Mouse (Mus musculus) MEL (cell line): ENCODE data around the gene Susd4.

Experiments used
- BHLHE40 ChIP-seq: IDR thresholded peaks from 2 replicates; pipeline ENCODE4 v1.6.1; 2012; ENCODE audit warnings: low read depth, mild to moderate bottlenecking, inconsistent platforms, low read length, improper control_type of control experiment, borderline replicate concordance
- CHD2 ChIP-seq: IDR thresholded peaks from 2 replicates; pipeline ENCODE4 v1.6.1; 2011; ENCODE audit warnings: low read length, improper control_type of control experiment
- CTCF ChIP-seq, 3 experiments: IDR thresholded peaks in 2 of 3; conservative IDR thresholded peaks in 1 of 3; 2 replicates each; pipeline ENCODE4 v1.5.1; 2011 to 2012; ENCODE audit warnings: low read length in 3 of 3, low read depth in 2 of 3, mild to moderate bottlenecking in 2 of 3, improper control_type of control experiment in 1 of 3, inconsistent platforms in 1 of 3, mixed read lengths in 1 of 3, moderate library complexity in 1 of 3; ENCODE audit not compliant: control insufficient read depth in 1 of 3, insufficient read depth in 1 of 3, poor library complexity in 1 of 3, severe bottlenecking in 1 of 3
- E2F4 ChIP-seq: IDR thresholded peaks from 2 replicates; pipeline ENCODE4 v1.6.1; 2011; ENCODE audit warnings: low read depth, low read length, improper control_type of control experiment, borderline replicate concordance
- EP300 ChIP-seq, 2 experiments: IDR thresholded peaks; 2 replicates each; pipeline ENCODE4 v1.6.1; 2011; ENCODE audit warnings: improper control_type of control experiment in 2 of 2, low read length in 2 of 2, low read depth in 1 of 2, mild to moderate bottlenecking in 1 of 2
- POLR2A ChIP-seq, 2 experiments: IDR thresholded peaks; 2 replicates each; pipeline ENCODE4 v1.6.1; 2011 to 2012; ENCODE audit warnings: low read length in 2 of 2, mild to moderate bottlenecking in 2 of 2, control low read depth in 1 of 2, improper control_type of control experiment in 1 of 2, low read depth in 1 of 2, moderate library complexity in 1 of 2; ENCODE audit not compliant: control insufficient read depth in 1 of 2, insufficient read depth in 1 of 2, poor library complexity in 1 of 2
- POLR2AphosphoS2 ChIP-seq: IDR thresholded peaks from 2 replicates; pipeline ENCODE4 v1.6.1; 2011; ENCODE audit warnings: low read length, improper control_type of control experiment
- SMC3 ChIP-seq: IDR thresholded peaks from 2 replicates; pipeline ENCODE4 v1.6.1; 2011; ENCODE audit warnings: low read depth, low read length, improper control_type of control experiment
- ZKSCAN1 ChIP-seq: IDR thresholded peaks from 2 replicates; pipeline ENCODE4 v1.6.1; 2012; ENCODE audit warnings: low read depth, mild to moderate bottlenecking, inconsistent platforms, low read length, improper control_type of control experiment, moderate library complexity

- TF ChIP-seq CTCF (IDR thresholded peaks at IDR 0.05 in 2 of 3, conservative IDR thresholded peaks at IDR 0.05 in 1 of 3; ENCODE audit: control insufficient read depth in 1 of 3, insufficient read depth in 1 of 3, low read depth in 2 of 3, low read length in 3 of 3, poor library complexity in 1 of 3, severe bottlenecking in 1 of 3) = no peak
- TF ChIP-seq E2F4 = no peak
- TF ChIP-seq SMC3 = no peak
- no peak for TF ChIP-seq POLR2A (IDR thresholded peaks at IDR 0.05; ENCODE audit: control insufficient read depth in 1 of 2, insufficient read depth in 1 of 2, low read depth in 1 of 2, low read length in 2 of 2, poor library complexity in 1 of 2)
- TF ChIP-seq CHD2 = no peak
- no peak for TF ChIP-seq EP300 (IDR thresholded peaks at IDR 0.05; ENCODE audit: low read depth in 1 of 2, low read length in 2 of 2)
- no peak for TF ChIP-seq POLR2AphosphoS2
- no peak for TF ChIP-seq BHLHE40
- TF ChIP-seq ZKSCAN1 = no peak
Observed at GRCm38 (mm10) chr1:182849556-182849955, 85.9 kb downstream of the Susd4 start.
